Mouse (Mus musculus) urinary bladder, adult 2 months (tissue): ENCODE data around the gene Anxa6. TPM values are rescaled to one million over a fixed set of nuclear protein-coding genes. Genes with fewer than 3 reads are reported as not detected.

Experiments used
- DNase-seq: peaks from one replicate; pipeline ENCODE4 v3.0.0; 2022; ENCODE audit warnings: low spot score
- polyA plus RNA-seq: library from polyadenylated mRNA; depleted of rRNA; stranded (reverse); fragments of >200 nt; gene quantifications from 2 replicates; pipeline ENCODE4 v1.2.3, GENCODE M21; 2012

Anxa6 gene
- polyA plus RNA-seq, 1 experiment = 204 TPM

GRCm38 (mm10) chr11:55031211-55031990 is 1.8 kb downstream of the Anxa6 start:
- no peak for DNase-seq

- no peak for DNase-seq
Observed at GRCm38 (mm10) chr11:55028509-55028908, 4.7 kb downstream of the Anxa6 start.

GRCm38 (mm10) chr11:55027204-55027855 is 5.9 kb downstream of the Anxa6 start:
- DNase-seq = no peak

GRCm38 (mm10) chr11:55025896-55026295 is 7.3 kb downstream of the Anxa6 start:
- no peak for DNase-seq

GRCm38 (mm10) chr11:55023583-55023982 is 9.7 kb downstream of the Anxa6 start:
- no peak for DNase-seq

GRCm38 (mm10) chr11:55023049-55023564 is 10.1 kb downstream of the Anxa6 start:
- DNase-seq = peak; percentile 51

- DNase-seq = no peak
Observed at GRCm38 (mm10) chr11:55022508-55022907, 10.7 kb downstream of the Anxa6 start.

- DNase-seq = no peak
Observed at GRCm38 (mm10) chr11:55021859-55022258, 11.4 kb downstream of the Anxa6 start.

- no peak for DNase-seq
Observed at GRCm38 (mm10) chr11:55021458-55021857, 11.8 kb downstream of the Anxa6 start.

- DNase-seq = no peak
Observed at GRCm38 (mm10) chr11:55019711-55020110, 13.5 kb downstream of the Anxa6 start.

GRCm38 (mm10) chr11:55018034-55018433 is 15.2 kb downstream of the Anxa6 start:
- DNase-seq = no peak

GRCm38 (mm10) chr11:55017201-55017600 is 16.0 kb downstream of the Anxa6 start:
- DNase-seq = no peak

- no peak for DNase-seq
Observed at GRCm38 (mm10) chr11:55016758-55017157, 16.5 kb downstream of the Anxa6 start.

GRCm38 (mm10) chr11:55015831-55016241 is 17.4 kb downstream of the Anxa6 start:
- DNase-seq = no peak

GRCm38 (mm10) chr11:55015264-55015663 is 18.0 kb downstream of the Anxa6 start:
- no peak for DNase-seq

- no peak for DNase-seq
Observed at GRCm38 (mm10) chr11:55013802-55014201, 19.4 kb downstream of the Anxa6 start.

- DNase-seq = no peak
Observed at GRCm38 (mm10) chr11:55012551-55013521, 20.4 kb downstream of the Anxa6 start.

GRCm38 (mm10) chr11:55011440-55011839 is 21.8 kb downstream of the Anxa6 start:
- DNase-seq = no peak

- no peak for DNase-seq
Observed at GRCm38 (mm10) chr11:55008230-55008629, 25.0 kb downstream of the Anxa6 start.

- no peak for DNase-seq
Observed at GRCm38 (mm10) chr11:55005684-55006083, 27.6 kb downstream of the Anxa6 start.

- DNase-seq = no peak
Observed at GRCm38 (mm10) chr11:55004970-55005502, 28.2 kb downstream of the Anxa6 start.

GRCm38 (mm10) chr11:54998708-54999107 is 34.5 kb downstream of the Anxa6 start:
- DNase-seq = no peak
